ENCODE assay signal across 28 mouse cellular contexts in the genomic region with DNA sequence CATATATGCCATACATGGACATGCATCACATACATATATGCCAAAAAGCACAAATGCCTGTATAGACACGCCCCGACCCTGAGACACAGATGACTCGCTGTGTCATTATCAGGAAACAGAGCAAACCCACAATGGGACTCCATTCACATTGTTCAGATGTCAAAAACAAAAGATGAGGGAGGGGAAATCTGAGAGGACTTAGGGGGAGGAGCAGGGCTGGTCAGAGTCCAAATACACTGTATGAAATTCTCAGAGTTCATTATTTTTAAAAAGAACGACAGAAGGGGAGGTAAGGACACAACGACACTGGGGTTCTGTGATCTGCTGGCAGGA.
DNase-seq lines count a peak whose midpoint lies in the region; ATAC-seq and TF ChIP-seq lines count a peak whose summit lies in the region.
"Had no signal": no experiment of that assay in that cellular context is flagged by ENCODE, and none has a peak within 500 bp of the region (broad histone marks: within the 10 kb centered on the region; RNA-seq: fewer than 3 reads in every experiment).

No protein-coding gene starts in this region.

- no peak for TF ChIP-seq CTCF in MEL (IDR thresholded peaks at IDR 0.05 in 2 of 3, conservative IDR thresholded peaks at IDR 0.05 in 1 of 3; ENCODE audit: control insufficient read depth in 1 of 3, insufficient read depth in 1 of 3, low read depth in 2 of 3, low read length in 3 of 3, poor library complexity in 1 of 3, severe bottlenecking in 1 of 3)

- no peaks in the 10 kb centered on the region for H3K79me2 ChIP-seq in MEL (ENCODE audit: control insufficient read depth, insufficient read depth, low read length, poor library complexity)
- H3K79me2 ChIP-seq in myocyte (ENCODE audit: control insufficient read depth, insufficient read depth) = no peaks in the 10 kb centered on the region

- no peaks in the 10 kb centered on the region for H3K4me1 ChIP-seq in MEL (ENCODE audit: control insufficient read depth in 1 of 2, insufficient read depth in 2 of 2, low read length in 2 of 2)
- peaks cover 25% of the 10 kb centered on the region for H3K4me1 ChIP-seq in heart, embryonic 12.5 days (replicated peaks)
- no peaks in the 10 kb centered on the region for H3K4me1 ChIP-seq in hindbrain, embryonic 12.5 days
- H3K4me1 ChIP-seq: embryonic facial prominence, embryonic 10.5 days; embryonic facial prominence, embryonic 13.5 days; forebrain, embryonic 10.5 days; forebrain, embryonic 13.5 days; hindbrain, embryonic 15.5 days had no signal

- H3K9me3 ChIP-seq in MEL (replicated peaks; ENCODE audit: insufficient read depth, low read length) = no peaks in the 10 kb centered on the region
- H3K9me3 ChIP-seq in heart, embryonic 12.5 days (replicated peaks) = peaks cover 4% of the 10 kb centered on the region
- no peaks in the 10 kb centered on the region; the same call in 1 of the 2 replicates for H3K9me3 ChIP-seq in hindbrain, embryonic 12.5 days (replicated peaks)
- H3K9me3 ChIP-seq: forebrain, embryonic 10.5 days had no signal

- no peak for TF ChIP-seq RAD21 in MEL (IDR thresholded peaks at IDR 0.05; ENCODE audit: low read depth, low read length)

- H3ac ChIP-seq in myocyte (ENCODE audit: control insufficient read depth, insufficient read length) = no peak overlapping the region

- 81% methylated on average over 5 of the region's 5 CpGs for WGBS in heart, embryonic 12.5 days
- 76% methylated on average over 5 of the region's 5 CpGs for WGBS in hindbrain, embryonic 12.5 days

- no peak for ATAC-seq in heart, embryonic 12.5 days (ENCODE audit: insufficient number of reproducible peaks, low FRiP score)
- ATAC-seq in hindbrain, embryonic 12.5 days (ENCODE audit: low FRiP score) = no peak
- ATAC-seq: forebrain, embryonic 13.5 days; forebrain, embryonic 16.5 days; intestine, embryonic 16.5 days had no signal

- TF ChIP-seq POLR2A in MEL (IDR thresholded peaks at IDR 0.05; ENCODE audit: control insufficient read depth in 1 of 2, insufficient read depth in 1 of 2, low read depth in 1 of 2, low read length in 2 of 2, poor library complexity in 1 of 2) (no peak), myocyte (IDR thresholded peaks at IDR 0.05; ENCODE audit: insufficient read length, low read depth) (no peak)

- no peak overlapping the region for H3K9ac ChIP-seq in MEL (ENCODE audit: control insufficient read depth, low read depth, low read length, poor library complexity, severe bottlenecking)
- H3K9ac ChIP-seq in heart, embryonic 12.5 days = no peak overlapping the region
- H3K9ac ChIP-seq in hindbrain, embryonic 12.5 days = no peak overlapping the region
- H3K9ac ChIP-seq: embryonic facial prominence, embryonic 13.5 days; forebrain, embryonic 13.5 days; heart, embryonic 15.5 days; hindbrain, embryonic 15.5 days had no signal

- H3K4me2 ChIP-seq in myocyte (ENCODE audit: low read depth) = peak overlapping the region; percentile 0
- no peak overlapping the region for H3K4me2 ChIP-seq in heart, embryonic 12.5 days
- no peak overlapping the region for H3K4me2 ChIP-seq in hindbrain, embryonic 12.5 days (replicated peaks)
- H3K4me2 ChIP-seq: embryonic facial prominence, embryonic 13.5 days; forebrain, embryonic 13.5 days; heart, embryonic 11.5 days; heart, embryonic 15.5 days; hindbrain, embryonic 15.5 days had no signal

- no peak overlapping the region for H3K27ac ChIP-seq in MEL (ENCODE audit: control insufficient read depth, low read depth, low read length)
- H3K27ac ChIP-seq in heart, embryonic 12.5 days (ENCODE audit: poor library complexity, severe bottlenecking) = no peak overlapping the region
- no peak overlapping the region for H3K27ac ChIP-seq in hindbrain, embryonic 12.5 days
- H3K27ac ChIP-seq: embryonic facial prominence, embryonic 10.5 days; embryonic facial prominence, embryonic 13.5 days; forebrain, embryonic 10.5 days; forebrain, embryonic 13.5 days; gastrocnemius, adult 2 months; heart, embryonic 15.5 days; hindbrain, embryonic 15.5 days had no signal

- no peaks in the 10 kb centered on the region; a peak in 1 of 4 replicates for H3K36me3 ChIP-seq in MEL (ENCODE audit: control insufficient read depth in 1 of 2, insufficient read depth in 2 of 2, low read length in 2 of 2)
- no peaks in the 10 kb centered on the region for H3K36me3 ChIP-seq in myocyte (ENCODE audit: control insufficient read depth, insufficient read depth)
- H3K36me3 ChIP-seq in heart, embryonic 12.5 days = no peaks in the 10 kb centered on the region
- no peaks in the 10 kb centered on the region for H3K36me3 ChIP-seq in hindbrain, embryonic 12.5 days
- H3K36me3 ChIP-seq: embryonic facial prominence, embryonic 10.5 days; embryonic facial prominence, embryonic 13.5 days; forebrain, embryonic 10.5 days; heart, embryonic 15.5 days; hindbrain, embryonic 15.5 days had no signal

- DNase-seq in A20 (ENCODE audit: low read depth, low spot score) = peak; percentile 78
- DNase-seq in MEL (ENCODE audit: low read depth, low spot score) = peak; percentile 24
- DNase-seq in adrenal gland, postnatal 14 days = no peak
- DNase-seq: adrenal gland, adult 2 months; adrenal gland, postnatal 25 days; cerebellum, adult 11-12 months; cerebellum, adult 8-10 months; cerebellum, postnatal 10 days; cerebellum, postnatal 36 days; embryo, embryonic 11 days; gastrocnemius, adult 2 months; gastrocnemius, postnatal 14 days; heart, adult 11 months; heart, postnatal 14 days; heart, postnatal 4 days; kidney, adult 18-20 months had no signal

- no peaks in the 10 kb centered on the region for H3K27me3 ChIP-seq in MEL (ENCODE audit: control insufficient read depth in 1 of 2, insufficient read depth in 2 of 2, low read length in 2 of 2)
- H3K27me3 ChIP-seq in myocyte (ENCODE audit: control insufficient read depth, insufficient read depth, insufficient read length) = no peaks in the 10 kb centered on the region
- H3K27me3 ChIP-seq in heart, embryonic 12.5 days (replicated peaks) = no peaks in the 10 kb centered on the region
- no peaks in the 10 kb centered on the region for H3K27me3 ChIP-seq in hindbrain, embryonic 12.5 days
- H3K27me3 ChIP-seq: embryonic facial prominence, embryonic 13.5 days; forebrain, embryonic 13.5 days; heart, embryonic 15.5 days; hindbrain, embryonic 15.5 days had no signal

- H3K4me3 ChIP-seq in MEL (ENCODE audit: control insufficient read depth in 1 of 2, insufficient read depth in 1 of 2, low read depth in 2 of 2, low read length in 2 of 2) (no peak overlapping the region), myocyte (no peak overlapping the region)
- no peak overlapping the region for H3K4me3 ChIP-seq in heart, embryonic 12.5 days
- no peak overlapping the region for H3K4me3 ChIP-seq in hindbrain, embryonic 12.5 days
- H3K4me3 ChIP-seq: embryonic facial prominence, embryonic 10.5 days; embryonic facial prominence, embryonic 13.5 days; forebrain, embryonic 10.5 days; forebrain, embryonic 13.5 days; gastrocnemius, adult 2 months; heart, embryonic 15.5 days; hindbrain, embryonic 15.5 days had no signal

- no peak for TF ChIP-seq EP300 in MEL (IDR thresholded peaks at IDR 0.05; ENCODE audit: low read depth in 1 of 2, low read length in 2 of 2)

TF ChIP-seq in MEL, 35 proteins besides CTCF, POLR2A, EP300 and RAD21:
- TF ChIP-seq CHD2 (IDR thresholded peaks at IDR 0.05; ENCODE audit: low read length) (no peak), RCOR1 (IDR thresholded peaks at IDR 0.05; ENCODE audit: low read depth, low read length) (no peak), GATA1 (IDR thresholded peaks at IDR 0.05; ENCODE audit: low read depth, low read length) (no peak), TAL1 (IDR thresholded peaks at IDR 0.05; ENCODE audit: low read length) (no peak), TBP (IDR thresholded peaks at IDR 0.05; ENCODE audit: low read depth, low read length) (no peak), ZNF384 (IDR thresholded peaks at IDR 0.05; ENCODE audit: low read depth, low read length) (no peak), SIN3A (IDR thresholded peaks at IDR 0.05; ENCODE audit: low read length) (no peak), NRF1 (IDR thresholded peaks at IDR 0.05; ENCODE audit: insufficient read depth, low read depth, low read length, poor library complexity, severe bottlenecking) (no peak), KAT2A (conservative IDR thresholded peaks at IDR 0.05; ENCODE audit: low read depth, low read length) (no peak), MAX (IDR thresholded peaks at IDR 0.05; ENCODE audit: low read length) (no peak)

TF ChIP-seq in myocyte, 11 proteins besides CTCF, POLR2A, EP300 and RAD21:
- TF ChIP-seq POLR2AphosphoS2 (IDR thresholded peaks at IDR 0.05; ENCODE audit: insufficient read length, low read depth) (no peak), MAX (IDR thresholded peaks at IDR 0.05; ENCODE audit: low read depth) (no peak), TCF3 (IDR thresholded peaks at IDR 0.05; ENCODE audit: insufficient read length, low read depth) (no peak), TCF12 (IDR thresholded peaks at IDR 0.05; ENCODE audit: insufficient read depth, poor library complexity, severe bottlenecking) (no peak), CEBPB (IDR thresholded peaks at IDR 0.05; ENCODE audit: insufficient read depth, poor library complexity, severe bottlenecking) (no peak), E2F4 (IDR thresholded peaks at IDR 0.05; ENCODE audit: insufficient read depth) (no peak), USF1 (IDR thresholded peaks at IDR 0.05; ENCODE audit: low read depth) (no peak), MYOG (IDR thresholded peaks at IDR 0.05; ENCODE audit: control insufficient read depth in 1 of 3, insufficient read depth in 1 of 3, insufficient read length in 2 of 3, low read depth in 2 of 3) (no peak), REST (IDR thresholded peaks at IDR 0.05; ENCODE audit: insufficient read depth, insufficient read length) (no peak), SRF (IDR thresholded peaks at IDR 0.05; ENCODE audit: control insufficient read depth, insufficient read length, low read depth) (no peak), MYOD1 (IDR thresholded peaks at IDR 0.05; ENCODE audit: control insufficient read depth in 1 of 3, insufficient read length in 2 of 3, low read depth in 2 of 3) (no peak)
